Comparison of ENCODE assay signal across 7 mouse cellular contexts in the genomic region with DNA sequence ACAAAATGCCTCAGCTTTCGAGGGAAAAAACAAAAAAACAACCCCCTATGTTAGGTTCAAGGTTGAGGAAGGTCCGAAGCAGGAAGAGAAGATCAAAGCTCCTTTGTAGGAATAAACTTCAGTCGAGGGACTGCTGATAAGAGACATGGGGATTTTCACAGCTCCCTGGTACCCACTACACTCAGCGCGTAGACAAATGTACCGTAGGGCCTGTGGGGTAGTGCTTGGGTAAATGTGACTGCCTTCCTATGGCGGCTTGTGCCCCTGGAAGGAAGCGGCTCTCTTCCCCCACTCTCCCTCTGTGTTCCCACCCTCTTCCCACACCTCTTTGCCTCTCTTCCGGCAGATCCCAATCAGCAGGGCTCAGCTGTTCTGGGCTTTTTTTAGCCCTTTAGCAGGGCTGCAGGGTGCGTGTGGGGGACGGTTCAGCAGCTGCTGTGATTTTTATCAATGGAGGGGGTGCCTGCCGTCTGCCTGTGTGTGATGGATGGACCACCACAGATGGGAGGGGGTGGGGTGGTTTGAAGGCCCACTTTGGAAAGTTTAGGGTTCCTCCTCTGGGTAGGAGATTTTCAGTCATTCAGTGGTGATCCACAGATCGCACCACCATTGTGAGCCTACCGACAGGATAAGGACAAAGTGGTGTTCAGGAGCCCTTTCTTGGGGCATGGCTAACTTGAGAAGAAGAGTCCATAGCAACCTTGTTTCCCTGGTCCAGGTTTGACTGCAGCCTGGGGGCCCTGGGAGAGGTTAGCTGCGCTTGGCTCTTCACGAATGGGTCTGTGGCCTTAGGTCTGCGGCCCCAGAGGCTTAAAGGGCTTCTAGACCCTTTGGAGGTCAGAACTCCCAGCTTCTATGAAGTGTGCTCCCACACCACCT. TPM values are rescaled to one million over a fixed set of nuclear protein-coding genes. Genes with fewer than 3 reads are reported as not detected.
DNase-seq lines count a peak whose midpoint lies in the region; ATAC-seq and TF ChIP-seq lines count a peak whose summit lies in the region.

No protein-coding gene starts in this region.

- H3K4me1 ChIP-seq in spleen, adult 2 months (ENCODE audit: control insufficient read depth, insufficient read depth, insufficient read length), result peaks cover 59% of the 10 kb centered on the region
- peaks cover 10% of the 10 kb centered on the region; the same call in 1 of the 2 replicates for H3K4me1 ChIP-seq in forebrain, postnatal 0 days (ENCODE audit: insufficient read depth)
- peaks cover 34% of the 10 kb centered on the region for H3K4me1 ChIP-seq in neural tube, embryonic 15.5 days

- no peaks in the 10 kb centered on the region for H3K9me3 ChIP-seq in forebrain, postnatal 0 days (ENCODE audit: low read length)
- H3K9me3 ChIP-seq in neural tube, embryonic 15.5 days (replicated peaks), result no peaks in the 10 kb centered on the region

- H3K36me3 ChIP-seq in spleen, adult 2 months (ENCODE audit: control insufficient read depth, insufficient read depth, low read length), result peaks cover 46% of the 10 kb centered on the region
- no peaks in the 10 kb centered on the region for H3K36me3 ChIP-seq in forebrain, postnatal 0 days (ENCODE audit: insufficient read depth)
- H3K36me3 ChIP-seq in neural tube, embryonic 15.5 days, result no peaks in the 10 kb centered on the region

- ATAC-seq in forebrain, postnatal 0 days, result peak; percentile 83
- ATAC-seq in neural tube, embryonic 15.5 days (ENCODE audit: low FRiP score), result no peak

- H3K27me3 ChIP-seq in spleen, adult 2 months (ENCODE audit: control insufficient read depth, insufficient read depth, low read length), result no peaks in the 10 kb centered on the region
- no peaks in the 10 kb centered on the region for H3K27me3 ChIP-seq in forebrain, postnatal 0 days (ENCODE audit: insufficient read depth, low read length)
- peaks cover 7% of the 10 kb centered on the region for H3K27me3 ChIP-seq in neural tube, embryonic 15.5 days (replicated peaks)

- TF ChIP-seq CTCF in spleen, adult 2 months (IDR thresholded peaks at IDR 0.05; ENCODE audit: extremely low read depth, insufficient read depth, insufficient read length, insufficient replicate concordance), result no peak
- TF ChIP-seq CTCF in forebrain, postnatal 0 days (IDR thresholded peaks at IDR 0.05; ENCODE audit: low read depth), result no peak

- H3K9ac ChIP-seq in forebrain, postnatal 0 days, result no peak overlapping the region
- no peak overlapping the region for H3K9ac ChIP-seq in neural tube, embryonic 15.5 days (replicated peaks)

- no peak for TF ChIP-seq POLR2A in spleen, adult 2 months (IDR thresholded peaks at IDR 0.05; ENCODE audit: low read depth, low read length)

- no peak overlapping the region for H3K4me2 ChIP-seq in forebrain, postnatal 0 days (ENCODE audit: low read depth)
- no peak overlapping the region for H3K4me2 ChIP-seq in neural tube, embryonic 15.5 days

- WGBS in spleen, adult 2 months, result 29% methylated on average over 17 of the region's 17 CpGs
- 51% methylated on average over 17 of the region's 17 CpGs for WGBS in forebrain, postnatal 0 days
- WGBS in neural tube, embryonic 15.5 days, result 41% methylated on average over 17 of the region's 17 CpGs

- DNase-seq in spleen, adult 2 months (ENCODE audit: low read depth in 1 of 2, low spot score in 2 of 2), result no peak
- DNase-seq in spleen, postnatal 10 days (ENCODE audit: low spot score in 2 of 2), result no peak
- peak; percentile 57 for DNase-seq in forebrain, postnatal 0 days
- peak; percentile 36 to 76 for DNase-seq in left cerebral cortex, adult 9 months (ENCODE audit: low spot score in 2 of 2)
- DNase-seq in gastrocnemius, adult 8-10 months (ENCODE audit: low spot score in 2 of 2), result no peak
- no peak for DNase-seq in urinary bladder, adult 2 months (ENCODE audit: low spot score)

- no peak overlapping the region; the same call in 1 of the 2 replicates for H3K4me3 ChIP-seq in spleen, adult 2 months (ENCODE audit: extremely low read depth, insufficient read depth, insufficient read length)
- H3K4me3 ChIP-seq in forebrain, postnatal 0 days (ENCODE audit: low read depth, low read length), result no peak overlapping the region
- no peak overlapping the region for H3K4me3 ChIP-seq in neural tube, embryonic 15.5 days (replicated peaks)

- H3K27ac ChIP-seq in spleen, adult 2 months (ENCODE audit: insufficient read depth, low read length), result peak overlapping the region; percentile 81
- peak overlapping the region; percentile 35; the same call in 1 of the 2 replicates for H3K27ac ChIP-seq in forebrain, postnatal 0 days (ENCODE audit: low read depth, low read length)
- peak overlapping the region; percentile 56 for H3K27ac ChIP-seq in neural tube, embryonic 15.5 days (replicated peaks)

RNA-seq across cellular contexts. Expression of a gene that starts 7.6 kb away (rescaled TPM):
- polyA plus RNA-seq in spleen, adult 2 months (2012; rRNA removed), result 135 and 194 TPM in 2 replicates
- total RNA-seq in forebrain, postnatal 0 days (2014; rRNA removed), result 0.38 TPM in 1 of 2 replicates, not detected in the other
- 0.06 and 0.17 TPM in 2 replicates for polyA plus RNA-seq in forebrain, postnatal 0 days (2015; fragmentation: Nextera tagmentation; extraction: Ambion mirVana)
- 0.52 TPM in 1 of 2 replicates, not detected in the other for polyA plus RNA-seq in neural tube, embryonic 15.5 days (2015; fragmentation: Nextera tagmentation; extraction: Ambion mirVana)
- not detected for total RNA-seq in gastrocnemius, adult 8-10 months (2022)
- 1.0 and 1.3 TPM in 2 replicates for polyA plus RNA-seq in urinary bladder, adult 2 months (2012; rRNA removed)

RNA-seq across cellular contexts. Expression of a gene that starts 58.2 kb away (rescaled TPM):
- polyA plus RNA-seq in spleen, adult 2 months (2012; rRNA removed), result 1.3 and 2.2 TPM in 2 replicates
- total RNA-seq in forebrain, postnatal 0 days (2014; rRNA removed), result 0.48 TPM in 1 of 2 replicates, not detected in the other
- 0.29 TPM in 1 of 2 replicates, not detected in the other for polyA plus RNA-seq in forebrain, postnatal 0 days (2015; fragmentation: Nextera tagmentation; extraction: Ambion mirVana)
- polyA plus RNA-seq in neural tube, embryonic 15.5 days (2015; fragmentation: Nextera tagmentation; extraction: Ambion mirVana), result 0.09 and 0.22 TPM in 2 replicates
- total RNA-seq in gastrocnemius, adult 8-10 months (2022), result not detected
- polyA plus RNA-seq in urinary bladder, adult 2 months (2012; rRNA removed), result 26.0 and 28.6 TPM in 2 replicates

Comparison
In these comparisons a context has a peak if more than half of its experiments do, and no peak if none do; other contexts are left out.
1. DNase-seq: peak in forebrain, postnatal 0 days (single experiment) and left cerebral cortex, adult 9 months (2 of 2); none in spleen, adult 2 months (0 of 2), spleen, postnatal 10 days (0 of 2), gastrocnemius, adult 8-10 months (0 of 2) and urinary bladder, adult 2 months (single experiment).
2. RNA of a gene that starts 7.6 kb away (polyA plus RNA-seq): 135 to 194 TPM in spleen, adult 2 months; 1.0 to 1.3 TPM in urinary bladder, adult 2 months, 0.06 to 0.17 TPM in forebrain, postnatal 0 days and 0.52 TPM in neural tube, embryonic 15.5 days; every median in the first group is over 10 times any median in the second.
3. Peak in every context shown above with its lines, with median percentiles within 50 percentile points of each other: H3K27ac ChIP-seq.